Mouse (Mus musculus): ENCODE measurements around the gene Fosl1. TPM values are rescaled to one million over a fixed set of nuclear protein-coding genes. Genes with fewer than 3 reads are reported as not detected.

Fosl1 gene
- polyA plus RNA-seq, 1 experiment: 0.36 TPM

GRCm38 (mm10) chr19:5431911-5432464, 15.4 kb upstream of the Fosl1 start:
- Histone ChIP-seq H3K4me3 (replicated peaks; ENCODE audit: extremely low read depth, low read depth, low read length) (no peak overlapping the region), H3K4me1 (ENCODE audit: control insufficient read depth, insufficient read depth, low read length) (peaks cover 17% of the 10 kb centered on the region)
- DNase-seq: no peak
- no peak for TF ChIP-seq POLR2A (IDR thresholded peaks at IDR 0.05; ENCODE audit: borderline replicate concordance, extremely low read depth, low read depth, low read length)
- TF ChIP-seq CTCF (IDR thresholded peaks at IDR 0.05; ENCODE audit: insufficient read depth, low read length): no peak
- WGBS: 49% methylated on average over 4 of the region's 4 CpGs

GRCm38 (mm10) chr19:5432992-5433852, 14.1 kb upstream of the Fosl1 start:
- Histone ChIP-seq H3K4me1 (ENCODE audit: control insufficient read depth, insufficient read depth, low read length) (peaks cover 17% of the 10 kb centered on the region), H3K4me3 (replicated peaks; ENCODE audit: extremely low read depth, low read depth, low read length) (peak overlapping the region; percentile 45)
- WGBS: 1% methylated on average over 16 of the region's 16 CpGs
- peak; percentile 36 for DNase-seq
- no peak; the same call in 1 of the 2 replicates for TF ChIP-seq POLR2A (IDR thresholded peaks at IDR 0.05; ENCODE audit: borderline replicate concordance, extremely low read depth, low read depth, low read length)
- TF ChIP-seq CTCF (IDR thresholded peaks at IDR 0.05; ENCODE audit: insufficient read depth, low read length): peak; percentile 43

GRCm38 (mm10) chr19:5433951-5434350, 13.4 kb upstream of the Fosl1 start:
- 47% methylated on average over 7 of the region's 7 CpGs for WGBS
- no peak for DNase-seq
- no peak for TF ChIP-seq CTCF (IDR thresholded peaks at IDR 0.05; ENCODE audit: insufficient read depth, low read length)
- no peak for TF ChIP-seq POLR2A (IDR thresholded peaks at IDR 0.05; ENCODE audit: borderline replicate concordance, extremely low read depth, low read depth, low read length)
- H3K4me1 ChIP-seq (ENCODE audit: control insufficient read depth, insufficient read depth, low read length): peaks cover 17% of the 10 kb centered on the region
- H3K4me3 ChIP-seq (replicated peaks; ENCODE audit: extremely low read depth, low read depth, low read length): no peak overlapping the region

GRCm38 (mm10) chr19:5444371-5444908, 2.9 kb upstream of the Fosl1 start:
- WGBS: 53% methylated on average over 9 of the region's 9 CpGs
- Histone ChIP-seq H3K4me1 (ENCODE audit: control insufficient read depth, insufficient read depth, low read length) (peaks cover 8% of the 10 kb centered on the region), H3K4me3 (replicated peaks; ENCODE audit: extremely low read depth, low read depth, low read length) (no peak overlapping the region)
- DNase-seq: no peak
- TF ChIP-seq POLR2A (IDR thresholded peaks at IDR 0.05; ENCODE audit: borderline replicate concordance, extremely low read depth, low read depth, low read length) (no peak), CTCF (IDR thresholded peaks at IDR 0.05; ENCODE audit: insufficient read depth, low read length) (no peak)

- TF ChIP-seq CTCF (IDR thresholded peaks at IDR 0.05; ENCODE audit: insufficient read depth, low read length): no peak
- TF ChIP-seq POLR2A (IDR thresholded peaks at IDR 0.05; ENCODE audit: borderline replicate concordance, extremely low read depth, low read depth, low read length): no peak
- Histone ChIP-seq H3K4me3 (replicated peaks; ENCODE audit: extremely low read depth, low read depth, low read length) (no peak overlapping the region), H3K4me1 (ENCODE audit: control insufficient read depth, insufficient read depth, low read length) (peaks cover 8% of the 10 kb centered on the region)
- peak; percentile 1 for DNase-seq
- 50% methylated on average over 7 of the region's 7 CpGs for WGBS
Measured at GRCm38 (mm10) chr19:5444954-5445353, 2.4 kb upstream of the Fosl1 start.

- no peak for DNase-seq
- TF ChIP-seq CTCF (IDR thresholded peaks at IDR 0.05; ENCODE audit: insufficient read depth, low read length): no peak
- TF ChIP-seq POLR2A (IDR thresholded peaks at IDR 0.05; ENCODE audit: borderline replicate concordance, extremely low read depth, low read depth, low read length): no peak
- 93% methylated on average over 5 of the region's 5 CpGs for WGBS
- no peak overlapping the region for H3K4me3 ChIP-seq (replicated peaks; ENCODE audit: extremely low read depth, low read depth, low read length)
- peaks cover 8% of the 10 kb centered on the region for H3K4me1 ChIP-seq (ENCODE audit: control insufficient read depth, insufficient read depth, low read length)
Measured at GRCm38 (mm10) chr19:5445747-5446146, 1.6 kb upstream of the Fosl1 start.

GRCm38 (mm10) chr19:5448354-5449150, 1.2 kb downstream of the Fosl1 start:
- Histone ChIP-seq H3K4me1 (ENCODE audit: control insufficient read depth, insufficient read depth, low read length) (peaks cover 8% of the 10 kb centered on the region), H3K4me3 (replicated peaks; ENCODE audit: extremely low read depth, low read depth, low read length) (peak overlapping the region; percentile 4)
- peak; percentile 10 for DNase-seq
- TF ChIP-seq POLR2A (IDR thresholded peaks at IDR 0.05; ENCODE audit: borderline replicate concordance, extremely low read depth, low read depth, low read length) (no peak), CTCF (IDR thresholded peaks at IDR 0.05; ENCODE audit: insufficient read depth, low read length) (no peak)
- 5% methylated on average over 36 of the region's 36 CpGs for WGBS

- 78% methylated on average over 3 of the region's 3 CpGs for WGBS
- TF ChIP-seq CTCF (IDR thresholded peaks at IDR 0.05; ENCODE audit: insufficient read depth, low read length): no peak
- no peak for TF ChIP-seq POLR2A (IDR thresholded peaks at IDR 0.05; ENCODE audit: borderline replicate concordance, extremely low read depth, low read depth, low read length)
- DNase-seq: no peak
- Histone ChIP-seq H3K4me1 (ENCODE audit: control insufficient read depth, insufficient read depth, low read length) (peaks cover 8% of the 10 kb centered on the region), H3K4me3 (replicated peaks; ENCODE audit: extremely low read depth, low read depth, low read length) (no peak overlapping the region)
Measured at GRCm38 (mm10) chr19:5449673-5450072, 2.3 kb downstream of the Fosl1 start.

GRCm38 (mm10) chr19:5451766-5452165, 4.4 kb downstream of the Fosl1 start:
- WGBS: 61% methylated on average over 6 of the region's 6 CpGs
- Histone ChIP-seq H3K4me1 (ENCODE audit: control insufficient read depth, insufficient read depth, low read length) (peaks cover 8% of the 10 kb centered on the region), H3K4me3 (replicated peaks; ENCODE audit: extremely low read depth, low read depth, low read length) (no peak overlapping the region)
- TF ChIP-seq CTCF (IDR thresholded peaks at IDR 0.05; ENCODE audit: insufficient read depth, low read length) (0 out of 2 replicates have a peak, but pooled peaks have one; percentile 2), POLR2A (IDR thresholded peaks at IDR 0.05; ENCODE audit: borderline replicate concordance, extremely low read depth, low read depth, low read length) (0 out of 2 replicates have a peak, but pooled peaks have one; percentile 11)
- peak; percentile 2 for DNase-seq

All from lung, adult 2 months (tissue).